In genomic region chr16:57694694-57695093, GRCm38 (mm10) we compare ENCODE assay signal across 21 mouse cellular contexts. TPM values are rescaled to one million over a fixed set of nuclear protein-coding genes. Genes with fewer than 3 reads are reported as not detected.
DNase-seq lines count a peak whose midpoint lies in the region; ATAC-seq lines count a peak whose summit lies in the region.
"Had no signal": no experiment of that assay in that cellular context is flagged by ENCODE, and none has a peak within 500 bp of the region (broad histone marks: within the 10 kb centered on the region; RNA-seq: fewer than 3 reads in every experiment).

No protein-coding gene starts in this region.

- H3K36me3 ChIP-seq in forebrain, embryonic 11.5 days (ENCODE audit: control insufficient read depth, insufficient read depth, low read length), result no peaks in the 10 kb centered on the region
- no peaks in the 10 kb centered on the region for H3K36me3 ChIP-seq in forebrain, embryonic 12.5 days (replicated peaks)
- H3K36me3 ChIP-seq in midbrain, embryonic 10.5 days, result no peaks in the 10 kb centered on the region
- H3K36me3 ChIP-seq in midbrain, embryonic 15.5 days (replicated peaks), result no peaks in the 10 kb centered on the region
- no peaks in the 10 kb centered on the region for H3K36me3 ChIP-seq in limb, embryonic 13.5 days
- H3K36me3 ChIP-seq: embryonic facial prominence, embryonic 10.5 days; heart, embryonic 15.5 days; hindbrain, embryonic 10.5 days had no signal

- H3K9me3 ChIP-seq in forebrain, embryonic 11.5 days (ENCODE audit: control insufficient read depth, low read length), result no peaks in the 10 kb centered on the region
- no peaks in the 10 kb centered on the region for H3K9me3 ChIP-seq in forebrain, embryonic 12.5 days
- H3K9me3 ChIP-seq in midbrain, embryonic 10.5 days (replicated peaks), result no peaks in the 10 kb centered on the region
- H3K9me3 ChIP-seq in midbrain, embryonic 15.5 days, result no peaks in the 10 kb centered on the region
- no peaks in the 10 kb centered on the region for H3K9me3 ChIP-seq in limb, embryonic 13.5 days
- H3K9me3 ChIP-seq: embryonic facial prominence, embryonic 10.5 days; heart, embryonic 15.5 days; hindbrain, embryonic 10.5 days had no signal

- no peak overlapping the region for H3K4me2 ChIP-seq in forebrain, embryonic 11.5 days (ENCODE audit: low read depth, low read length, severe bottlenecking)
- H3K4me2 ChIP-seq in forebrain, embryonic 12.5 days, result no peak overlapping the region
- no peak overlapping the region for H3K4me2 ChIP-seq in midbrain, embryonic 15.5 days
- no peak overlapping the region for H3K4me2 ChIP-seq in limb, embryonic 13.5 days (replicated peaks)
- H3K4me2 ChIP-seq: heart, embryonic 11.5 days; heart, embryonic 15.5 days; hindbrain, embryonic 14.5 days had no signal

- no peak for DNase-seq in forebrain, embryonic 11.5 days (ENCODE audit: low spot score)
- peak; percentile 12 for DNase-seq in midbrain, embryonic 10.5 days (ENCODE audit: low spot score)
- peak; percentile 70 for DNase-seq in forelimb bud, embryonic 11.5 days (ENCODE audit: low read depth, low spot score)
- no peak for DNase-seq in testis, postnatal 10 days (ENCODE audit: low spot score)
- DNase-seq: adrenal gland, postnatal 14 days; cerebellum, adult 18-20 months; cerebellum, postnatal 10 days; forebrain, postnatal 0 days; gastrocnemius, postnatal 10 days; heart, adult 18-20 months had no signal

- no peak overlapping the region for H3K9ac ChIP-seq in forebrain, embryonic 11.5 days (ENCODE audit: low read length)
- no peak overlapping the region for H3K9ac ChIP-seq in forebrain, embryonic 12.5 days
- H3K9ac ChIP-seq in midbrain, embryonic 15.5 days, result no peak overlapping the region
- H3K9ac ChIP-seq in limb, embryonic 13.5 days, result no peak overlapping the region
- H3K9ac ChIP-seq: forebrain, postnatal 0 days; heart, embryonic 15.5 days; hindbrain, embryonic 14.5 days had no signal

- H3K4me3 ChIP-seq in forebrain, embryonic 11.5 days (ENCODE audit: low read depth, low read length), result no peak overlapping the region
- no peak overlapping the region for H3K4me3 ChIP-seq in forebrain, embryonic 12.5 days (replicated peaks)
- H3K4me3 ChIP-seq in midbrain, embryonic 10.5 days, result no peak overlapping the region
- H3K4me3 ChIP-seq in midbrain, embryonic 15.5 days, result no peak overlapping the region
- H3K4me3 ChIP-seq in limb, embryonic 13.5 days, result no peak overlapping the region
- H3K4me3 ChIP-seq: embryonic facial prominence, embryonic 10.5 days; heart, embryonic 15.5 days; hindbrain, embryonic 10.5 days had no signal

- no peak overlapping the region for H3K27ac ChIP-seq in forebrain, embryonic 11.5 days (ENCODE audit: low read depth, low read length)
- no peak overlapping the region for H3K27ac ChIP-seq in forebrain, embryonic 12.5 days
- no peak overlapping the region for H3K27ac ChIP-seq in midbrain, embryonic 10.5 days (replicated peaks)
- no peak overlapping the region for H3K27ac ChIP-seq in midbrain, embryonic 15.5 days
- H3K27ac ChIP-seq in limb, embryonic 13.5 days, result no peak overlapping the region
- H3K27ac ChIP-seq: embryonic facial prominence, embryonic 10.5 days; heart, embryonic 15.5 days; hindbrain, embryonic 10.5 days; hindbrain, embryonic 14.5 days had no signal

- H3K4me1 ChIP-seq in forebrain, embryonic 11.5 days (replicated peaks; ENCODE audit: control insufficient read depth, insufficient read depth, low read length), result no peaks in the 10 kb centered on the region
- H3K4me1 ChIP-seq in forebrain, embryonic 12.5 days, result no peaks in the 10 kb centered on the region
- H3K4me1 ChIP-seq in midbrain, embryonic 10.5 days, result peaks cover 8% of the 10 kb centered on the region; the same call in 1 of the 2 replicates
- H3K4me1 ChIP-seq in midbrain, embryonic 15.5 days, result no peaks in the 10 kb centered on the region
- peaks cover 26% of the 10 kb centered on the region for H3K4me1 ChIP-seq in limb, embryonic 13.5 days
- H3K4me1 ChIP-seq: embryonic facial prominence, embryonic 10.5 days; heart, embryonic 15.5 days; hindbrain, embryonic 10.5 days had no signal

- no peaks in the 10 kb centered on the region for H3K27me3 ChIP-seq in forebrain, embryonic 11.5 days (ENCODE audit: control insufficient read depth, insufficient read depth, low read length)
- H3K27me3 ChIP-seq in forebrain, embryonic 12.5 days, result no peaks in the 10 kb centered on the region
- no peaks in the 10 kb centered on the region for H3K27me3 ChIP-seq in midbrain, embryonic 10.5 days (ENCODE audit: low read depth, poor library complexity, severe bottlenecking)
- no peaks in the 10 kb centered on the region for H3K27me3 ChIP-seq in midbrain, embryonic 15.5 days (replicated peaks)
- H3K27me3 ChIP-seq in limb, embryonic 13.5 days, result peaks cover 6% of the 10 kb centered on the region; the same call in 1 of the 2 replicates
- H3K27me3 ChIP-seq: CH12.LX; heart, embryonic 15.5 days; Patski had no signal

- ATAC-seq in forebrain, embryonic 11.5 days (replicated peaks; ENCODE audit: low FRiP score), result 0 out of 2 replicates have a peak, but pooled peaks have one; percentile 15
- no peak for ATAC-seq in forebrain, embryonic 12.5 days (ENCODE audit: low FRiP score)
- ATAC-seq in midbrain, embryonic 15.5 days (replicated peaks), result no peak
- ATAC-seq in limb, embryonic 13.5 days (ENCODE audit: low FRiP score, low read depth), result peak; percentile 90
- ATAC-seq: activated CD4-positive, CD25-positive, alpha-beta regulatory T cell, adult 4 months; forebrain, postnatal 0 days; Patski had no signal

- WGBS in forebrain, embryonic 11.5 days, result 14% methylated on average over 1 of the region's 1 CpGs
- WGBS in forebrain, embryonic 12.5 days, result 19% methylated on average over 1 of the region's 1 CpGs
- 22% methylated on average over 1 of the region's 1 CpGs for WGBS in midbrain, embryonic 10.5 days
- 12% methylated on average over 1 of the region's 1 CpGs for WGBS in midbrain, embryonic 15.5 days
- 16% methylated on average over 1 of the region's 1 CpGs for WGBS in limb, embryonic 13.5 days

RNA-seq across cellular contexts. Expression of gene Col8a1, which starts 59.8 kb away (rescaled TPM):
- 1.1 and 1.4 TPM in 2 replicates for polyA plus RNA-seq in forebrain, embryonic 11.5 days (2014; fragmentation: Nextera tagmentation; extraction: Ambion mirVana)
- polyA plus RNA-seq in forebrain, embryonic 12.5 days (2016; fragmentation: Nextera tagmentation; extraction: Ambion mirVana), result 7.0 and 9.3 TPM in 2 replicates
- 0.33 and 1.1 TPM in 2 replicates for polyA plus RNA-seq in midbrain, embryonic 10.5 days (2016; fragmentation: Nextera tagmentation; extraction: Ambion mirVana)
- polyA plus RNA-seq in midbrain, embryonic 15.5 days (2015; fragmentation: Nextera tagmentation; extraction: Ambion mirVana), result 3.3 and 4.0 TPM in 2 replicates
- polyA plus RNA-seq in limb, embryonic 13.5 days (2015; fragmentation: Nextera tagmentation; extraction: Ambion mirVana), result 18.0 and 24.2 TPM in 2 replicates

Comparison
In these comparisons a context has a peak if more than half of its experiments do, and no peak if none do; other contexts are left out.
1. ATAC-seq: peak in forebrain, embryonic 11.5 days (single experiment) and limb, embryonic 13.5 days (single experiment); none in forebrain, embryonic 12.5 days (single experiment) and midbrain, embryonic 15.5 days (single experiment).
2. DNase-seq: peak in midbrain, embryonic 10.5 days (single experiment) and forelimb bud, embryonic 11.5 days (single experiment); none in forebrain, embryonic 11.5 days (single experiment) and testis, postnatal 10 days (single experiment).